Mouse (Mus musculus) stomach, embryonic 14.5 days (tissue): ENCODE data around the gene Slx1b. TPM values are rescaled to one million over a fixed set of nuclear protein-coding genes. Genes with fewer than 3 reads are reported as not detected.
"Not testable (repeated sequence)": the region's sequence is repeated elsewhere in the genome, so short reads cannot be mapped to it uniquely, and the experiment has no call there.

Experiments
- ATAC-seq: fragments of 200-750 bp; cut with Nextera tagmentation; 2 replicates; pipeline ENCODE4 v1.8.0; 2017; ENCODE audit warnings: low read depth, moderate TSS enrichment; ENCODE audit not compliant: insufficient number of reproducible peaks, insufficient read depth, low FRiP score
- H3K27ac ChIP-seq: fragments of 300-500 bp; sonication (generic); 2 replicates; pipeline ENCODE4 v1.5.1; 2014; ENCODE audit warnings: mild to moderate bottlenecking, low read length, moderate library complexity, mixed read lengths
- H3K27me3 ChIP-seq: fragments of 300-500 bp; sonication (generic); 2 replicates; pipeline ENCODE4 v1.6.1; 2014; ENCODE audit warnings: low read length, control low read depth, mixed read lengths; ENCODE audit not compliant: control insufficient read depth, insufficient read depth
- H3K36me3 ChIP-seq: fragments of 300-500 bp; sonication (generic); 2 replicates; pipeline ENCODE4 v1.6.1; 2014; ENCODE audit warnings: mild to moderate bottlenecking, control low read depth, low read length, moderate library complexity, mixed read lengths; ENCODE audit not compliant: control insufficient read depth, insufficient read depth
- H3K4me1 ChIP-seq: fragments of 300-500 bp; sonication (generic); 2 replicates; pipeline ENCODE4 v1.6.1; 2014; ENCODE audit warnings: low read length, control low read depth, mixed read lengths; ENCODE audit not compliant: control insufficient read depth, insufficient read depth
- H3K4me2 ChIP-seq: fragments of 300-500 bp; sonication (generic); replicated peaks from 2 replicates; pipeline ENCODE4 v1.6.1; 2014; ENCODE audit warnings: low read depth, low read length, control low read depth
- H3K4me3 ChIP-seq: fragments of 300-500 bp; sonication (generic); 2 replicates; pipeline ENCODE4 v1.5.1; 2014; ENCODE audit warnings: low read depth, low read length, control low read depth
- H3K9ac ChIP-seq: fragments of 300-500 bp; sonication (generic); replicated peaks from 2 replicates; pipeline ENCODE4 v1.6.1; 2014; ENCODE audit warnings: low read depth, mild to moderate bottlenecking, control low read depth, low read length, moderate library complexity, mixed read lengths
- H3K9me3 ChIP-seq: fragments of 300-500 bp; sonication (generic); 2 replicates; pipeline ENCODE4 v1.6.1; 2016; ENCODE audit warnings: low read depth, low read length, control low read depth; ENCODE audit not compliant: control insufficient read depth
- WGBS: fragments of 180-500 bp; shearing (Covaris S2); extraction: QIAGEN DNeasy Blood & Tissue Kit; methylation state at CpG from one replicate; pipeline ENCODE4 v1.1.7; 2014; 5-methylcytosine and 5-hydroxymethylcytosine counted together
- polyA plus RNA-seq: library from polyadenylated mRNA; unstranded; fragments of >200 nt; fragmentation: Nextera tagmentation; extraction: Ambion mirVana; gene quantifications from 2 replicates; pipeline ENCODE4 v1.2.1, GENCODE M21; 2014

The Slx1b gene
- polyA plus RNA-seq, 1 experiment from 2014 or later: 8.4 TPM

DNA sequence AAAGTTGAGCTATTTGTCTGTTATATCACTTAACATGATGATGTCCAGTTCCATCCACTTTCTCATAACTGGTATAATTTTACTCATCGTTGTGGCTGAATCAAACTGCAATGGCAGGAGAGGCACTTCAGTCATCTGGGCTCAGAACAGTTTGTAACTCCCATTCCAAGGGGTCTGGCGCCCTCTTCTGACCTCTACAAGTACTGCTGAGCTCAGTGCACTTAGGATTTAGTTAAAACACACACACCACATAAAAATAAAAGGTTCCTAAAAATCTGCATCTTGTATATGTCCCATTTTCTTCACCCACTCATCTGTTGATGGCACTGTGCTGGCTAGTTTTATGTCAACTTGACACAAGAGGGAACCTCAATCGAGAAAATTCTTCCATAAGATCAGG, 2.3 kb downstream of the Slx1b start:
- no peak for ATAC-seq
- peaks cover 14% of the 10 kb centered on the region for H3K36me3 ChIP-seq
- H3K4me3 ChIP-seq: no peak overlapping the region
- H3K27ac ChIP-seq: no peak overlapping the region
- 27% methylated on average over 3 of the region's 3 CpGs for WGBS
- H3K4me1 ChIP-seq: peaks cover 6% of the 10 kb centered on the region; the same call in 1 of the 2 replicates
- no peaks in the 10 kb centered on the region for H3K9me3 ChIP-seq
- H3K27me3 ChIP-seq: no peaks in the 10 kb centered on the region
- H3K4me2 ChIP-seq: no peak overlapping the region
- H3K9ac ChIP-seq: no peak overlapping the region

DNA sequence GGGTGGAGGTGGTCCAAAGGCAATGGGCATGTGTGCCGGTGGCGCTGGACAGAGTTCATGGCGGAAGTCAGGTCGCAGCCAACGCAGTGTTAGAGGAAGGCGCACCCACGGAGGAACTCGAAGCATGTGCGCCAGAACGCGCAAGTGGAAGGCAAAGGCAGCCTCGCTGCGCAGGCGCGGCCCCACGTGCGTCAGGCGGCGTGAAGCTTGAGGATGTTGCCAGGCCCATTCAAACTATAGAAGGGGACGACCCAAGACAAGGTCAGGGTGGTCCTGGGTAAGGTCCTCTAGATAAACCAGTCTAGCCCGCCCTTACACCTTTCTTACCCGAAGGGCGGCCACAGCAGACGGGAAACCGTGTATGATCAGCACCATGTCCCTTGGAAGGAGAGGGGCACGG, 3.2 kb downstream of the Slx1b start:
- Histone ChIP-seq H3K4me2 (no peak overlapping the region), H3K9ac (no peak overlapping the region), H3K27me3 (no peaks in the 10 kb centered on the region), H3K36me3 (peaks cover 14% of the 10 kb centered on the region), H3K4me3 (no peak overlapping the region), H3K9me3 (no peaks in the 10 kb centered on the region), H3K27ac (no peak overlapping the region), H3K4me1 (peaks cover 6% of the 10 kb centered on the region; the same call in 1 of the 2 replicates)
- ATAC-seq: no peak
- 95% methylated on average over 26 of the region's 26 CpGs for WGBS

DNA sequence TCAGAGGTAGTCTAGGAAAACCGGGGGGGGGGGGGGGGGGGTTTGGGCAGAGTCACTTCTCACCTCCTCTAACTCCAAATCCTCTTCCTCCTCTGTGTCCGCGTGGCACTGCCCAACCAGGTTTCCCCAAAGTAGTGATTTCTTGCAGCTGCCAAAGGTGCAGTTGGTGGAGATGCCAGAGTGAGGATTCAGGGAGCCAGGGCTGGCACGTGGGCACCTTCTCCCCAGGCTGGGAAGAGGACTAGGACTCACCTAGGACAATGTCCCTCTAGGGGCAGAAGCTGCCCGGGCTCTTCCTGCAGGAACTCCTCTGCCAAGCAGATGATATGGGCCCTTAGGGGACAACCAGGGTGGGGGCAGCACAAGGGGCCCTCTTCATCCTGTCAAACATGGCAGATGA, 3.9 kb downstream of the Slx1b start:
- no peaks in the 10 kb centered on the region for H3K9me3 ChIP-seq
- 88% methylated on average over 5 of the region's 5 CpGs for WGBS
- H3K9ac ChIP-seq: no peak overlapping the region
- H3K36me3 ChIP-seq: peaks cover 14% of the 10 kb centered on the region
- no peak overlapping the region for H3K27ac ChIP-seq
- ATAC-seq: no peak
- no peaks in the 10 kb centered on the region for H3K27me3 ChIP-seq
- H3K4me3 ChIP-seq: no peak overlapping the region
- no peak overlapping the region for H3K4me2 ChIP-seq
- peaks cover 3% of the 10 kb centered on the region; the same call in 1 of the 2 replicates for H3K4me1 ChIP-seq

GRCm38 (mm10) chr7:126690737-126691136, 4.8 kb downstream of the Slx1b start:
- no peaks in the 10 kb centered on the region for H3K4me1 ChIP-seq
- WGBS: 87% methylated on average over 3 of the region's 3 CpGs
- H3K27me3 ChIP-seq: no peaks in the 10 kb centered on the region
- no peak for ATAC-seq
- H3K4me2 ChIP-seq: no peak overlapping the region
- H3K9ac ChIP-seq: no peak overlapping the region
- no peak overlapping the region for H3K27ac ChIP-seq
- no peaks in the 10 kb centered on the region for H3K9me3 ChIP-seq
- H3K36me3 ChIP-seq: peaks cover 14% of the 10 kb centered on the region
- no peak overlapping the region for H3K4me3 ChIP-seq

DNA sequence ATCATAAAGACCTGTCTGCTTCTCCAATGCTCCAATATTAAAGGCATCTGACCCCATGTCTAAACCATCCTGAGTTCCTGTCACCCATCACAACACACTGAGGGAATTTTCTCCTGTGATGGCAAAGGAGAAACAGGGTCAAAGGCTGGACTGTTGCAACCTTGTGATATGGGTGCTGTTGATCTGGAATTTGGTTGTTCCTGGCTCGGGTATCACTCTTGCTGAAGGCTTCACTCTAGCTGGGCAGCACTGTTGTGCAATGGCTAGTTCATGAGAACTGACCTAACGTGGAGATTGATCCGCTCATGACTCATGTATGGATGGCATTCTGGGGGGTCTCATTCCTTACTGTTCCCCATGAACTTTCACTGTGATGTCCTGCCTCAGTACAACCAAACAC, 6.6 kb downstream of the Slx1b start:
- Histone ChIP-seq H3K36me3 (peaks cover 14% of the 10 kb centered on the region), H3K9me3 (no peaks in the 10 kb centered on the region), H3K9ac (no peak overlapping the region), H3K4me1 (no peaks in the 10 kb centered on the region), H3K27ac (no peak overlapping the region), H3K27me3 (no peaks in the 10 kb centered on the region), H3K4me2 (no peak overlapping the region), H3K4me3 (no peak overlapping the region)
- 77% methylated on average over 3 of the region's 3 CpGs for WGBS
- no peak for ATAC-seq

GRCm38 (mm10) chr7:126688156-126688555, 7.4 kb downstream of the Slx1b start:
- ATAC-seq, H3K9me3 ChIP-seq, H3K9ac ChIP-seq, H3K4me2 ChIP-seq, H3K4me1 ChIP-seq, H3K4me3 ChIP-seq, H3K27me3 ChIP-seq, H3K27ac ChIP-seq: not testable (repeated sequence)
- H3K36me3 ChIP-seq: peaks cover 14% of the 10 kb centered on the region
- 64% methylated on average over 4 of the region's 4 CpGs for WGBS

DNA sequence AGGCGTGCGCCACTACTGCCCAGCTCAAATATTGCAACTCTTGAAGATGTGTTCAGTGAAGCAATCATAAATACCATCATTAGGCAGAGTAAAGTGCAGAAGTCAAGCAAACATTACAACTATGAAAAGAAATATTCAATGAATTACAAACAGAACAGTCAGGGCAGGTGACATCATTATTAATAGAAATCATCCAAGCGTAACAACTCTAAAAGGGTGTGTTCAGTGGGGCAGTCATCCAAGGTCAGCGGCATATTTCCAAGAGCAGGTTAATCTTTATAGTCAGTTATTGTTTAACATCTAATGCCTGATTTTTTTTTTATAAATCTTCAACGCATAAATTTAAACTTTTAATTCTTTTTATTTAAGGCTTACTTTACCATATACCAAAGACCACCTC, 14.4 kb downstream of the Slx1b start:
- Histone ChIP-seq H3K4me2 (no peak overlapping the region), H3K27ac (no peak overlapping the region), H3K4me3 (no peak overlapping the region), H3K9me3 (no peaks in the 10 kb centered on the region), H3K4me1 (no peaks in the 10 kb centered on the region), H3K36me3 (no peaks in the 10 kb centered on the region), H3K9ac (no peak overlapping the region), H3K27me3 (no peaks in the 10 kb centered on the region)
- 81% methylated on average over 5 of the region's 5 CpGs for WGBS
- ATAC-seq: no peak

DNA sequence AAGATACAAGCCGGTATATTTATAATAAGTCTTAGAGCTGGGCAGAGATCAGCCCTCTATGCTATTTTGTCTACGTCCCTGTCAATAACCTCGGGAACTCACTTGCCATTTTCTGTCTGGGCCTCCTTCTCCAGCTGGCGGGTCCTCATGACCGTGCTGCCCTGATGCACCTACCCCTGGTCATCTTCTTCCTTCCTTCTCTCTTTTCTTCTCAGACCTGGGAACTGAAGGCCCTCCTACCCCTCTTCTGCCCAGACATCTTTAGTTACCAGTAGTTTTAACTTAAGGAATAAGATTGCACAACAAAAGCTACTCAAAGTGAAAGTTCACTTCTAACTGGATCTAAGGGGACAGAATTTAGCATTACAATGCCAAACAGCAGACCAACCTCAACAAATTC, 15.9 kb downstream of the Slx1b start:
- no peaks in the 10 kb centered on the region for H3K36me3 ChIP-seq
- 81% methylated on average over 5 of the region's 5 CpGs for WGBS
- ATAC-seq: no peak

DNA sequence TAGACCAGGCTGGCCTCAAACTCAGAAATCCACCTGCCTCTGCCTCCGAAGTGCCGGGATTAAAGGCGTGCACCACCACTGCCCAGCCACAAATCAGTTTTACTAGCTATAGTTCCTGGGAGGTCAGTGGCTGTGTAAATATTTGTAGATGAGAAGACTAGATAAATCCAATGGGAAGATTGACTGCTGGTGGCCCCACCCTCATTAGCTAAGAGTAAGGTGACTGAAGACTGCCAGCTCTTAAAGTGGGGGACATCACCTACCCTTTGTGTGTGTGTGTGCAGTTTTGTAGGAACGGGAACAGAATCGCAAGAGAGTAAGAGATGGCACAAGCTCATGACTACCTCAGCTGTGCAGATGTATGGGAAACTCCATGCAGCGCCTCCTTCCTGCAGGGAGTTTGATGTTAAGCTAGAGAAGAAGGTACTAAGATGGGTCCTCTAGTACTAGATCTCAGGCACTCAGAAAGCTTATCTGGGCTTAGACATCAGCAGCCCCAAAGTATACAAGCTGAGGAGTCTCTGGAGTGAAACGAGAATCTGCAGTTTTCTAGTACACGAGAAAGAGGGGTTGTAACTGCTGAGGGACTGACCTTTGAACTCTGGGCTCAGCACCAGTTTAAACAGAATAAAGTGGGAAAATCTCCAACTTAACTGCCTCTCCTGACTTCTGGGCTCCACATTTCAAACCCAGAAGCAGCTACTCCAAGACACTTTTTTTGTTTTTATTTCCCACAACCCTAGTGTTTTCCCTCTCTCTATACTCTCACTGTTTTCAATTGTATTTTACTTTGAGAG, 16.8 kb downstream of the Slx1b start:
- ATAC-seq: no peak
- Histone ChIP-seq H3K4me3 (no peak overlapping the region), H3K4me1 (no peaks in the 10 kb centered on the region), H3K4me2 (no peak overlapping the region), H3K27me3 (no peaks in the 10 kb centered on the region), H3K27ac (no peak overlapping the region), H3K9ac (no peak overlapping the region), H3K9me3 (no peaks in the 10 kb centered on the region), H3K36me3 (no peaks in the 10 kb centered on the region; the same call in 1 of the 2 replicates)
- WGBS: 52% methylated on average over 8 of the region's 8 CpGs

More for the DNA sequence above, 15.9 kb downstream of the Slx1b start:
- Histone ChIP-seq H3K9me3 (no peaks in the 10 kb centered on the region), H3K4me1 (no peaks in the 10 kb centered on the region), H3K4me3 (no peak overlapping the region), H3K4me2 (no peak overlapping the region), H3K27me3 (no peaks in the 10 kb centered on the region), H3K9ac (no peak overlapping the region), H3K27ac (no peak overlapping the region)
